Mouse (Mus musculus) retina, postnatal 7 days (tissue): ENCODE data around the gene Kat8.
A peak's percentile ranks its signal among the peaks of the same experiment; 100 is the strongest.
"Not testable (repeated sequence)": the region's sequence is repeated elsewhere in the genome, so short reads cannot be mapped to it uniquely, and the experiment has no call there.

Source experiments
- DNase-seq: peaks from one replicate; pipeline ENCODE4 v3.0.0-alpha.2; 2012; ENCODE audit warnings: low read depth, low spot score

The Kat8 gene

DNA sequence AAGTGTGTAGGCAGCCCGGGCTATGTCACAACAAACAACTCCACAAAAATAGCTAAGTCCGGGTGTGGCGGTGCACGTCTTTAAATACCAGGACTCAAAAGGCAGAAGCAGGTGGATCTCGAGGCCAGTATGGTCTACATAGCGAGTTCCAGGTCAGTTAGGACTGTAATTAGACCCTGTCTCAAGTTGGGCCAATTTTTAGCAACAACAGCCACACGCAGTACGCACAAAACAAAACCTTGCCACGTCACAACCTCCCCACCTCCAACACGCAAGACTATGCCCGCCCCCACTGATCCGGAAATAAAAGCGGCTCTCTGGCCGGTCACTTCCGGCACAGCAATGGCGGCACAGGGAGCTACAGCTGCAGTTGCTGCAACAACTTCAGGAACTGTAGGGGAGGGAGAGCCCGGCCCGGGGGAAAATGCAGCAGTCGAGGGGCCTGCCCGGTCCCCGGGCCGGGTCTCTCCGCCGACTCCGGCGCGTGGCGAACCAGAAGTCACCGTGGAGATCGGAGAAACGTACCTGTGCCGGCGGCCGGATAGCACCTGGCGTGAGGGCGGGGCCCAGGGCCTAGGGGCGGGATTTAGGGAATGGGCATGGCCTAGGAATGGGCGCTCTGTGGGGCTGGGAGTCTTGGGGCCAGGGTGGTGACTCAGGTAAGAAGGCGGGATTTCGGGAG, at the start of gene Kat8:
Gene Kat8 (plus strand): TSS at position 327 of the 682 bp plus-strand sequence.
- DNase-seq: peak; percentile 85

DNA sequence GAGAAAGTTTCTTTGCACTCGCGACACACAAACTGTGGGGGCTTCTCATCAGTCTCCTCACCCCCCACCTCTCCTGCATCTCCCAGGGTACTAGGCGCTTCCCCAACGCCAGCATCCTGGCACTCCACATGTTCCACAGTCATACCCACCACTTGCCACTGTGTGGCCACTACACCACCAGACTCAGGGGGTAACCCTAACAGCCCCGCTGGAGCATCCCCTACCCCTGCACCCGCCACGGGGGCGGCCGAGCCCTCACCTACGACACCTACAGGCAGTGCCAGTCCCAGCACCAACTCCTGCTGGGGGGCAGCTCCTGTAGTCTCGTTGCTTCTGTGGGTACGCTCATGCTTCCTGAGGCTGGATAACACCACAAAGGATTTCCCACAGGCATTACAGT, 45.9 kb upstream of the Kat8 start:
- no peak for DNase-seq

DNA sequence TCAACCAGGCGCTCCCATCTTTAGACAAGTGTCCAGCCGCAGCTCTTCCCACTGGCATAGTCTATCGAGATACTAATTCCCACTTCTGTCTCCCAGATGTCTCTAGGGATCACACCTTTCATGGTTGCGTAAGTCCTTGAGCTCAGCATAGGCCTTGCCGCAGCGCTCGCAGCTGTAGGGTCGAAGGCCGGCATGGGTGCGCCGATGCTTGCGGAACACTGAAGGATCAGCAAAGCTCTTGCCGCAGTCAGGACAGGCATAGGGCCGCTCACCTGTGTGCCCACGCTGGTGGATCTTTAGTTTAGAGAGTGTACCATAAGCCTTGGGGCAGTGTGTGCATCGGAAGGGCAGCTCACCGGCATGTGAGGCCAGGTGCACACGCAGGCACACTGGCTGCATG, 44.7 kb upstream of the Kat8 start:
- no peak for DNase-seq

DNA sequence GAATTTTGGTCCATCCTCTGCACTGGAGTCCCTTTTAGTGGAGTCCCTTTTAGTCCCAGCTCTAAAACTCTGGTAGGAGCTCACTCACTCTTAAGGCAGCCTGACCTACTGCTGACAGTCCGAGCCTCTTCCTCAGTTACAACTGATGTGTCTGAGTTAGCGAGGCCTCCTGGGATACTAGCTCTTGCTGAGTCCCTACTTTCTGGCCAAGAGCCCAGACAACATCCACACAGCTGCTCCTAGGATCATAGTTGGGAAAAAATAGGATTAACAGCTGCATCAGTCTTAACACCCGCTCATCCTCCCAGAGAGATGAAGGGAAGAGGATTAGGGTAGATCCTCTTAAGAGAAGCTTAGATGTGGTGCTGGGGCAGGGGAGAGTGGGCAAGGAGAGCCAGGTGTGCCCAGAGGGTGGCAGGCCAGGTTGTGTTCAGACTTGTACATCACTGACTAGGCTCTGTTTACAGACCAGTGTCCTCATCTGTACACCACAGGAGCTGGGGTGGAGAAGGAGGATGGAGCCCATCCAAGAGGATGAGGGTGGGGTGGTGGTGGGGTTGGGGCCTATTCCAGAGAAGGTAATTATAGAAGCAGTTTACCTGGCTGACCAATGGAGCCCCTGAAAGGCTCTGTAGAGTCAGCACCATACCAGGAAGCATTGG, 43.0 kb upstream of the Kat8 start:
- peak; percentile 93 for DNase-seq

DNA sequence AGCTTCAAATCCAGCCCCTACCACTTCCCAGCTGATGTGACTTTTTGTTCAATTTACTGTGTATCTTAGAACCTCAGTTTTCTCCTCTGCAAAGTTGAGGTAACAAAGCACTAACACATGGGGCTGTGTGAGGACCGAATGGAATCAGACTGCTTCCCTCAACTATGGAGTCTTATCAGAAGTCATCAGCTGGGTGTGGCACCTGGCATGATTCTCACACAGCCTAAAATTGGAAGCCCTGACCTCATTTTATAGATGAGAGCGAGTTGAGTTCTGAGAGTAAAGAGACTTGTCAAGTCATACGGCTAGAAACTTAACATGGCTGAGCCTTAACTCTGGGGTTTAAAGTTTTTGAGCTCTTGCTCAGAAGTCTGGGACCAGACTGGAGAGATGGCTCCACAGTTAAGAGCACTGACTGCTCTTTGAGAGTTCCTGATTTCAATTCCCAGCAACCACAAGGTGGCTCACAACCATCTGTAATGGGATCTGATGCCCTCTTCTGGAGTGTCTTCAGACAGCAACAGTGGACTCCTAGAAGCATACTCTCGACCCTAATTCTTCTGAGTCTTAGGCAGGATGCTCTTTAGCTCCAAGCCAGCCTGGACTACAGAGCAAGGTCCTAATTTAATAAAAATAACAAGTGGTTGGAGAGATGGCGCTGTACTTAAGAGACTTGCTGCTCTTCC, 42.0 kb upstream of the Kat8 start:
- no peak for DNase-seq

DNA sequence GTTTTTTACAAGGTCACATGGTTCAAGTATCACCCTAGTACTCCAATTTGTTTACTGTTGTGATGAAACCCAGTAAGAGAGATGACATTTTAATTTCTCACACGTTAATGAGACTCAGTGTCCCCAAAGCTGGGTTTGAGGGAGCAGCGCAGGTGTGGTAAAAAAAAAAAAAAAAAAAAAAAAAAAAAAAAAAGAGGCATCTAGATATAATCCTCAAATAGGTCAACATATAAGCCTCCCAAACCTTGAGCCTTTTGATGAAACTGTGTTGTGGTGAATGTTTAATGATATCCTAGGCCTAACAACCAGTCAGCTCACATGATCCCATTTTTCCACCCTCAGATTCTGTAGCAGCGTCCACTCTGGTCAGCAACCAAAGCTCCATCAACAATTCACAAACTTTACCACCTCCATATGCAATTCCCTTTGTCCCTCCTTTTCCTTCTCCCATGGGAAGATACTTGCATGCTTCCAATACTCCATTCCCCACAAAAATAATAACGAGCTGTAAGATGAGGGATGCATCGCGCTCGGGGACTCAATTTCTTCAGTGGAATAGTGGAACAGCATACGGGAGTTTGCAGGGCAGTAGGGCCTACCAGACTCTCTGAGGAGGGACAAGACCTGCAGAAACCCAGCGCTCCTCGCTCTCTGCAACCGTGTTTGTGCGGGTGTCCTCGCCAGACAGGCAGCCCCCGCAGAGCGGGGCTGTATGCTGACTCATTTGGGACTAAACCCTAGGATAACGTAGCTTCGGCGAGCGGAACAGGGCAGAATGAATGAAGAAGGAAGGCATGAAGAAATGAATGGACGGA, 37.3 kb upstream of the Kat8 start:
- no peak for DNase-seq

DNA sequence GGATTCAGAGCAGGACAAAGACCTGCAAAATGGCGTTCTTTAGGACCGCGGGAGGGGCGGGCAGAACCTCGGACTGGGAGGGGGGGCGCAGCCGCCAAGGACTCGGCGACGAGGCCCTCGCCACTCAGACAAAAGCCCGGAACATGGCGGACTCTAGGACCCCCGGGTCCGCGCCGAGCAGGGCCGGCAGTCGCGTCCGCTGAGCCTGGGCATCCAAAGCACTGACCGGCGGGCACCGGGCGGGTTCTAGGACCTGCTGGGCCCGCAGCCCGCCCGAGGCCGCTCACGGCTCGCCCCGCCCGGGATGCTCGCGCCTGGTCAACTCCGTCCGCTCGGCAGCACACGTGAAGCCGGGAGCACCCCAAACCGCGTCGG, 36.7 kb upstream of the Kat8 start:
- peak; percentile 90 for DNase-seq

DNA sequence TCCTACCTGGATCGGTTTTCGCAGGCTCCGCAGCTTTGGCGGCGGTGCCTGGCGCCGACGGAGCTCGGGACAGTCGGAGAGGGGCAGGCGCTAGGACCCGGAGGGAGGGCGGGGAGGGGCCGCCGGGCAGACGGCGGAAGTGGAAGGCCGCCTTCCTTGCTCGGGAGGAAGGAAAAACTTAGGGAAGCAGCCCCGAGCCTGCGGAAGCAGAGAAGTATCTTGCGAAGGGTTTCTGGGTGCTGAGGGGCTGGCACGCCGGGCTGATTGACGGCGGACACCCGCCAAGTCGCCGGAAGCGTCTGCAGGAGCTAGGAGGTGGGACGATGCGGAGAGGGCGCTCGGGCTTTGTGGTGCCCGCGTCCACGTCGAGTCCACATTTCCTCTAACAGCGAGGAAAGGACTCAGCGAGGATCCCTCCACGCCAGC, 36.3 kb upstream of the Kat8 start, which contains the start of gene Zfp646:
Gene Zfp646 (plus strand): TSS at position 181 of the 426 bp plus-strand sequence.
- peak; percentile 85 for DNase-seq

DNA sequence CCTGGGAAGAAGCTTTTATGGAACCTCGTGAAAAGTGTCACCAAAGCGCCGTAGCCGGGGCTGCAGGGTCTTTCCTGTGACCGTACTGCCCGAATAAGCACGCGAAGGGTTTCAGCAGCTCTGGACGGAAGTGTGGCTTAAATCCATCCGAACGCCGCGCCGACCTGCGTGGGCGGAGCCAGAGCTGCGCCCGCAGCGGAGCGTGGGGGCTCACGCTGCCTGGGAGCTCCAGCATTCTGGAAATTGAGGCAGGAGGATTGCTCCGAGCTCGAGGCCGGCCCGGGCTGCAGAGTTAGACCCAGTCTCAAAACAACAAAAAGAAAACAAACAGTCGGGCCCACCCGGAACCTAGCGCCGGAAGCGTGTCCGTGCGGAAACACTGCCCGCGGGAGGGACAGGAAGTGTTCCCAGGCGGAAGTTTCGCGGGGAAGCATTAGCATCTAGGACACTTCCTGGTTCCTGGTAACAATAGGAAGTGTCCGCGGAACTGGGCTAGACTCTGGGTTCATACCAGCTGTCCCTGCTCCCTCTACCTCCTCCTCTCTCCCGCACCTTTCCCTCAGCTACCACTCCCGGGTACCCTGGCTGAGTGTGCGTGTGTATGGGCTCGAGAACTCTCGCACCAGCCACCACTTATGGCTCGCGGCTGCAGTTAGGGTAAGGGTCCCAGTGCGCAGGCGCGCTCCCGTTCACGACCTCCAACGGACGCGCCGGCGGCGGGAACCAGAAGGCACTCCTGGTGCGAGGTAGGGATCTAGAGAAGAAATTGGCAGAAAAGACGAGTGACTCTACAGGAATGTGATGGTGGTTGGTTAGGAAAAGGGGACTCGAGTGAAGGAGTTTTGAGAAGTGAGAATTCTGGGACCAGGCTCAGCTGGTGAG, 35.6 kb upstream of the Kat8 start, which contains the start of gene Zfp668:
Gene Zfp668 (minus strand): TSS at position 362 of the 882 bp plus-strand sequence.
- DNase-seq: peak; percentile 94

DNA sequence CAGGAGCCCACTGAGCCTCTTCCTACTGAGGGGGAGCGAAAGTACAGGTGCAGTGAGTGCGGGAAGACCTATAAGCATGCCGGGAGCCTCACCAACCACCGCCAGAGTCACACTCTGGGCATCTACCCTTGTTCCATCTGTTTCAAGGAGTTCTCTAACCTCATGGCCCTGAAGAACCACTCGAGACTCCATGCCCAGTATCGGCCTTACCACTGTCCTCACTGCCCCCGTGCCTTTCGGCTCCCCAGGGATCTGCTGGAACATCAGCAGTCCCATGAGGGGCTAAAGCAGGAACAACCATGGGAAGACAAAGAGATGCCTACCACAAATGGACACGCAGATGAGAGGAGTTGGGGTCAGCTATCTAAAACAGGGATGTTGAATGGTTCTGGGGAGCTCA, 33.0 kb upstream of the Kat8 start:
- no peak for DNase-seq

DNA sequence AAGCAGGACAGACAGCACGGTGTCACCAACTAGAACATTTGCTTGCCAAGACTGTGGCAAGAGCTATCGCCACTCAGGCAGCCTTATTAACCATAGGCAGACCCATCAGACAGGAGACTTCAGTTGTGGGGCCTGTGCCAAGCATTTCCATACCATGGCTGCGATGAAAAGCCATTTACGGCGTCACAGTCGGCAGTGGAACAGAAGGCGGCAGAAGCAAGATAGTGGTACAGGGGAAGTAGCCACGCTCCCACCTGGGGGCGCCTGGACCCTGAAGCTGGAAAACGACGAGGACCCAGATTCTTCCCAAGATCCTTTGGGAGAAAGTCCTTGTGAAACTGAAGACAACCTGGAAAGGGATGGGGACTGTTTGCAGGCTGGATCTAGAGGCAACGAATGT, 31.9 kb upstream of the Kat8 start:
- DNase-seq: no peak

DNA sequence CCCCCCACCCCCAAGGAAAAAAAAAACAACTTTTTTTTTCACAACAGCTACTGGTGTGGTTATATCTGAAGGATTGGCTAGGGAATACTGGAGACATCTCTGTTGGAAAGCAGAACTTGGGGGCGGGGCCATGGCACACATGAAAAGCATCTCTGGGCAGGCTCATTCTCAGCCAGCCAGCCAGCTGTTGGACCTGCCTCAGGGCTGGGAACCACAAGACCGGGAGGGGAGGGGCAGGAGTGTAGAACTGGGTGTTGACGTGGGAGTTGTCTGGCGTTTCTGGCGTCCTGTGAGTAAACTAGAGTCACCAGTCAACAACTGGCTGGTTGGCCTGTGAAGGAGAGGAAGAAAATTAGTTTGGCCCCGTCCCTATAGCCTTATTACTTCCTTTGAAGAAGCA, 26.4 kb upstream of the Kat8 start:
- DNase-seq: no peak

DNA sequence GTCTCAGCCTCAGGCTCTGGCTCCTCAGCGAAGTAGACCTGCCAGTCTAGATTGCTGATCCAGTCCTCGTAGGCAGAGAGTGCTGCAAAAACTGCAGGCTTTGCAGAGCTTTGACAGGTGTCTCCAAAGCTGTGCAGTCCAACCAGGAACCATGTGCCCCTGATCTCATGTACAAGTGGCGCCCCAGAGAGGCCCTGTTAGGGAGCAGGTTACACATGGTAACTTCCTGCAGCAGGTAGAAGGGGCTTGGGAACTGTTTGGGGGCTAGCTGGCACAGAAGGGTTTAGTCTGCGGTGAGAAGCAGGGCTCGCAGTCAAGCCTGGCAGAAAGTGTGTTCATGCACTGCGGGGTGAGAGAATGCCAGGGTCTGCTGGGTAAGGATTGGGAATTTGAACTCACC, 25.8 kb upstream of the Kat8 start:
- DNase-seq: no peak

DNA sequence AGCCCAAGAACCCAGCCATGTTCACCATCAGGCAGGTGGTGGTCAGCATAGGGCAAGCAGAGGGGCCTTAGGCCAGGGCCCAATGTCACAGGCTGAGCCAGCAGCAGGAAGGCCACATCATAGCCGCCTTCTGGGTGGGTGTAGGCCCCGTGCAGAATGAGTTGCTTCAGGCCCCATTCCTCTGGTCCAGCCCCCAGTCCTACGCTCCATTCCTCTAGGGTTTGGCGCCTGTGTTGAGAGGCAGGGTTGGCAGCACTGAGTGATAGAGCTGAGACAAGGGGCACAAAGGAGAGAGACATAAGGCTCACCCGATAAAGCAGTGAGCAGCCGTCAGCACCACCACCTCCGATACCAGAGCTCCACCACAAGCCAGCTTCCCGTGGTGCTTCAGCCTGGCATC, 25.1 kb upstream of the Kat8 start:
- no peak for DNase-seq

DNA sequence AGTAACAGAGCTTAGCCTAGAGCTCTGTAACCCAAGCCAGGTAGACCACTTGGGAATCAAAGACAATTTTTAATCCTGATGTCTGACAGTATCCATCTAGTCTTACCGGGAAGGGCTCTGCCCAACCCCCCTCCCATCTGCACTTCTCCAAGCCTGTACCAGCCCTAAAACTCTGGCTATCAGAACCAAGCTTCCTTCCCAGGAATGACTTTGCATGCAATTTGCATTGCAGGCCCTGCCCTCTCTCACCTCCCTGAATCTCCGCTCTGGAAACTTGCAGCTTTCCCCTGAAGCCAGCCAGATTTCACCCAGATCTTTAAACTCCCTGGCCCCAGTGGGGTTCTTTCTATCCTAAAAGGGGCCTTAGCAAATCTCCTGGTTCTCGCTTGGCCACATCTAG, 24.5 kb upstream of the Kat8 start:
- no peak for DNase-seq

DNA sequence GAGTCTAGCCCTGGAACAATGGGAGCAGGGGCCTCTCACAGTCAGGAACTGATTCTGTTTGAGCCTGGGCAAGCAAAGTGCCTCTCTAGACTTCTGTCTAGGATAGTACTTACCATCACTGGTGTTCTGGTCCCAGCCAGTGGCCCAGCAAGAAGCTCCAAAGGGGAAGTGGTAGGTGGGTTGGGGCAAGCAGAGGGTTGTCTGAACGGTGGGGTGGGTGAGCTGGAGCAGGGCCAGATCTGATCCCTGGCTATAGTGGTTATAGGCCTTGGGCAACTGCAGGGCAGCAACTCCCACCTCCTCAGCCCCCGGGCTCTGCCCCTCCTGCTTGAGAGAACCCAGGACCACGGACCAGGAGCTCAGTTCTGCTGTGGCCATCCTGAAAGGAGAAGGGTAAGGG, 23.5 kb upstream of the Kat8 start:
- no peak for DNase-seq

DNA sequence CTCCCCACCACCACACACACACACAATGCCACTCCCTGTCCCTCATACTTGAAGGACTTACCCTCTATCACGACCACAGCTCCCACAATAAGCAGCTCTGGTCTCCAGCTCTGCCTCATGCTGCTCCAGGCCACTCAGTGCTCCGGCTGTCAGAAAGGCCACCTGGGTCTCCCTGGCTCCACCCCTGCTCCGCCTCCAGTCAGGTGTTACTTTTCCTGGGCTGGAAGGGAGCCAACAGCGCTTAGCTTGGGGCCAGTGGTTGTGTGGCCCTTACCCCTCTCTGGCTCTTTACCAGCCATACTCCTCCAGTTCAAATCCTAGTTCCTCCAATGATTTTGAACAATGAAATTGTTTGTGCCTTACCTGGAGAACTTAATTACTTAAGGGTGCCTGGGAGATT, 21.5 kb upstream of the Kat8 start, which contains the start of gene Prss53:
Gene Prss53 (minus strand): TSS at position 173 of the 400 bp plus-strand sequence.
- no peak for DNase-seq

DNA sequence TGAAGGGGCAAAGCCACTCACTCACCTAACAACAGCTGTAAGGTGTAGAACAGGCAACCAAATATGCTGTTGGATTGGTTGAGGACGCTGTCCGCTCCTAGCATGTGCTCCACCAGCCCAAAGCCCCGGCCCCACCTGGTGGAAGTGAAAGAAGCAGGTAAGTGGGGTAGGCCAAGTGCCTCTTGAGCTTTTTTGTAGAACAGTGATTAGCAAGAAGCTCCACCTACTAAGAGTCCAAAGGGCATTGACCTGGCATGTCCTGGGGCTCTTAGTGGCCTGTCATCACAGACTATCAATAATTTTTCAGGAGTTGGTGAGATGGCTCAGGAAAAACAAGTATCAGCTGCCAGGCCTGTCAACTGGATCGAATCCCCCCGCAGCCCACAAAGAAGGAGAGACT, 17.8 kb upstream of the Kat8 start:
- DNase-seq: no peak

DNA sequence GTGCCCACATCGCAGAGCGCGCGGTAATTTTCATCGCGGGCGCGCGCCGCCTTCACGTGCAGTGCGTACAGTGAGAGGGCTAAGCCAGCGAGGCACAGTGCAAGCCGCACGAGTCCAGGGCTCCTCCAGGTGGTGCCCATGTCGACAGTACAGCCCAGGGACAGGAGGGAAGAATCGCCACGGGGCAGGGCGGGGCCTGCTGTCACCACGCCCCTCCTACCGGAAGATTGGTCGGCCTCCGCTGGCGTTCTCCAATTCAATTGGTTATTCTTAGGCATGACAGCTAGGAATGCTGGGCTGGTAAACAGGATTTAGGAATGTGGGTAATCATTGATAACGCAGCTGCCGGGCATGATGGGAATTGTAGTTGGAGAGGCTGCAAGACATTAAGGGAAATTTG, 16.9 kb upstream of the Kat8 start, which contains the start of the genes Gm21974 and Vkorc1:
Gene Gm21974 (minus strand): TSS at position 13 of the 400 bp plus-strand sequence.
Gene Vkorc1 (minus strand): TSS at position 176 of the 400 bp plus-strand sequence.
- DNase-seq: peak; percentile 89

DNA sequence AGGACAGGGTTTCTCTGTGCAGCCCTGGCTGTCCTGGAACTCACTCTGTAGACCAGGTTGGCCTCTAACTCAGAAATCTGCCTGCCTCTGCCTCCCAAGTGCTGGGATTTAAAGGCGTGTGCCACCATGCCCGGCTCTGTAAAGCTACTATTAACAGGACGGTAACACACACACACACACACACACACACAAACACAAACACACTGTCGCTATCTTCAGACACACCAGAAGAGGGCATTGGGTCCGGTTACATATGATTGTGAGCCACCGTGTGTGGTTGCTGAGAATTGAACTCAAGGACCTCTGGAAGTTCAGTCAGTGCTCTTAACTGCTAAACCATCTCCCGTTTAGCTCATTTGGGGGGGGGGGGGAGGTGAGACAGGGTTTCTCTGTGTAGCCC, 16.4 kb upstream of the Kat8 start:
- not testable (repeated sequence) for DNase-seq

DNA sequence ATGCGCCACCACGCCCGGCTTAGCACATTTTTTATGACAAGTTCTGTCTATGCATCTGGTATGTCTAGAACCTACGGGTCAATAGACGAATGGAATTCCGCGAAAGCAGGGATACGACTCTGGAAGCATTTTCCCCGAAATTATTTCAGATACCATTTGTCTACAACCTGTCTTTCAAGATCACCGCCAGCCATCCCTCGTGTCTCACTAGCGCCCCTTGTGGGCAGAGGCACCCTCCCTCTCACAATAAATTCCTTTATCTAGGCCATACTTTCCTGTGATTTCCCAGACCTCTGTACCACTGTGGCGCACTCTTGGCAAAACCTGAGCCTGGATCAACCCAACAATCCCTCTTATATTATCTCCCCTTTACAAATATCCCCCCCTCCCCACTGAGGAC, 15.9 kb upstream of the Kat8 start:
- peak; percentile 49 for DNase-seq
